Mouse (Mus musculus): ENCODE measurements around the gene Rbpj.

DNA sequence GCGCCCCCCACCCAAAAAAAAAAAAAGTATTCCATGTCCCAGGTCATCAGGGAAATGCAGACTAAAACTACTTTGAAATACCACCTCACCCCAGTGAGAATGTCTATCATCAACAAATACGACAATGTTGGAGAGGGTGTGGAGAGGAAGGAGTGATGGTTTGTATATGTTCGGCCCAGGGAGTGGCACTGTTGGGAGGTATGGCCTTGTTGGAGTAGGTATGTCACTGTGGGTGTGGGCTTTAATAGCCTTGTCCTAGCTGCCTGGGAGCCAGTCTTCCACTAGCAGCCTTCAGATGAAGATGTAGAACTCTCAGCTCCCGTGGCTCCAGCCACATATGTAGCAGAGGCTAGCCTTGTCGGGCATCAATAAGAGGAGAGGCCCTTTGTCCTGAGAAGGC, 202.1 kb downstream of the Rbpj start:
- no peak for TF ChIP-seq POLR2A (IDR thresholded peaks at IDR 0.05; ENCODE audit: extremely low read depth, insufficient read depth, low read length)
- TF ChIP-seq CTCF (IDR thresholded peaks at IDR 0.05; ENCODE audit: low read depth, low read length), result no peak

Data from liver, adult 2 months (tissue).